In genomic region chrX:141724937-141725918, GRCm38 (mm10) we compare ENCODE assay signal across 8 mouse cellular contexts. TPM values are rescaled to one million over a fixed set of nuclear protein-coding genes. Genes with fewer than 3 reads are reported as not detected.
DNase-seq lines count a peak whose midpoint lies in the region; ATAC-seq and TF ChIP-seq lines count a peak whose summit lies in the region.

Gene Irs4, minus strand, starts transcription at chrX:141725263.

- H3K9ac ChIP-seq in lung, postnatal 0 days (replicated peaks; ENCODE audit: low read depth): no peak within 1 kb of the TSS
- no peak within 1 kb of the TSS for H3K9ac ChIP-seq in heart, postnatal 0 days (replicated peaks; ENCODE audit: low read depth, low read length)
- H3K9ac ChIP-seq in limb, embryonic 15.5 days: no peak within 1 kb of the TSS
- H3K9ac ChIP-seq in stomach, embryonic 14.5 days (replicated peaks; ENCODE audit: low read depth, low read length): no peak within 1 kb of the TSS

- peaks cover 19% of the 10 kb centered on the region; the same call in 1 of the 2 replicates for H3K27me3 ChIP-seq in lung, postnatal 0 days (replicated peaks; ENCODE audit: insufficient read depth, low read length)
- peaks cover 67% of the 10 kb centered on the region for H3K27me3 ChIP-seq in heart, postnatal 0 days (ENCODE audit: control insufficient read depth, insufficient read depth, low read length)
- H3K27me3 ChIP-seq in limb, embryonic 15.5 days: peaks cover 72% of the 10 kb centered on the region
- peaks cover 35% of the 10 kb centered on the region for H3K27me3 ChIP-seq in stomach, embryonic 14.5 days (ENCODE audit: control insufficient read depth, insufficient read depth, low read length)

- no peak within 1 kb of the TSS for H3K27ac ChIP-seq in lung, postnatal 0 days (ENCODE audit: low read length)
- H3K27ac ChIP-seq in heart, postnatal 0 days (ENCODE audit: low read depth): no peak within 1 kb of the TSS
- no peak within 1 kb of the TSS for H3K27ac ChIP-seq in limb, embryonic 15.5 days
- no peak within 1 kb of the TSS for H3K27ac ChIP-seq in stomach, embryonic 14.5 days (ENCODE audit: low read length)

- H3K4me1 ChIP-seq in lung, postnatal 0 days (ENCODE audit: insufficient read depth, low read depth, low read length): no peaks in the 10 kb centered on the region
- H3K4me1 ChIP-seq in heart, postnatal 0 days (ENCODE audit: control insufficient read depth, insufficient read depth): no peaks in the 10 kb centered on the region; the same call in 1 of the 2 replicates
- peaks cover 13% of the 10 kb centered on the region for H3K4me1 ChIP-seq in limb, embryonic 15.5 days
- no peaks in the 10 kb centered on the region for H3K4me1 ChIP-seq in stomach, embryonic 14.5 days (ENCODE audit: control insufficient read depth, insufficient read depth, low read length)

- H3K9me3 ChIP-seq in lung, postnatal 0 days (ENCODE audit: low read length): no peaks in the 10 kb centered on the region
- no peaks in the 10 kb centered on the region for H3K9me3 ChIP-seq in heart, postnatal 0 days (replicated peaks; ENCODE audit: control insufficient read depth, low read length)
- no peaks in the 10 kb centered on the region for H3K9me3 ChIP-seq in limb, embryonic 15.5 days
- no peaks in the 10 kb centered on the region for H3K9me3 ChIP-seq in stomach, embryonic 14.5 days (ENCODE audit: control insufficient read depth, low read depth, low read length)

- WGBS in lung, postnatal 0 days: 13% methylated on average over 35 of the region's 51 CpGs
- 15% methylated on average over 50 of the region's 51 CpGs for WGBS in heart, postnatal 0 days
- 26% methylated on average over 51 of the region's 51 CpGs for WGBS in limb, embryonic 15.5 days
- 24% methylated on average over 48 of the region's 51 CpGs for WGBS in stomach, embryonic 14.5 days

- H3K4me2 ChIP-seq in lung, postnatal 0 days (replicated peaks; ENCODE audit: low read depth, low read length): peak within 1 kb of the TSS; percentile 42
- peak within 1 kb of the TSS; percentile 57 for H3K4me2 ChIP-seq in heart, postnatal 0 days (ENCODE audit: low read depth, low read length)
- peak within 1 kb of the TSS; percentile 69 for H3K4me2 ChIP-seq in limb, embryonic 15.5 days
- H3K4me2 ChIP-seq in stomach, embryonic 14.5 days (replicated peaks; ENCODE audit: low read depth, low read length): peak within 1 kb of the TSS; percentile 52

- no peak for ATAC-seq in lung, postnatal 0 days
- no peak for ATAC-seq in heart, postnatal 0 days (ENCODE audit: insufficient read depth, low read depth)
- 0 out of 2 replicates have a peak, but pooled peaks have one; percentile 30 for ATAC-seq in limb, embryonic 15.5 days (ENCODE audit: insufficient number of reproducible peaks, low FRiP score, low TSS enrichment, low read depth)
- ATAC-seq in stomach, embryonic 14.5 days (ENCODE audit: insufficient number of reproducible peaks, insufficient read depth, low FRiP score, low read depth): peak; percentile 56
- ATAC-seq in cerebellum, adult (ENCODE audit: insufficient number of reproducible peaks, low FRiP score, low TSS enrichment): no peak

- no peak for DNase-seq in lung, postnatal 0 days (ENCODE audit: low spot score)
- no peak for DNase-seq in lung, postnatal 4 days
- DNase-seq in heart, postnatal 0 days (ENCODE audit: low spot score): no peak
- DNase-seq in frontal cortex, postnatal 25 days (ENCODE audit: low spot score in 2 of 2): no peak
- no peak for DNase-seq in MN1 (ENCODE audit: low spot score)

- peak within 1 kb of the TSS; percentile 14; the same call in 1 of the 2 replicates for H3K4me3 ChIP-seq in lung, postnatal 0 days (ENCODE audit: low read depth, low read length)
- H3K4me3 ChIP-seq in heart, postnatal 0 days (ENCODE audit: low read depth, low read length): peak within 1 kb of the TSS; percentile 41
- H3K4me3 ChIP-seq in limb, embryonic 15.5 days: peak within 1 kb of the TSS; percentile 38
- H3K4me3 ChIP-seq in stomach, embryonic 14.5 days (ENCODE audit: low read depth, low read length): peak within 1 kb of the TSS; percentile 33

- H3K36me3 ChIP-seq in lung, postnatal 0 days (ENCODE audit: insufficient read depth, low read length): no peaks in the 10 kb centered on the region
- H3K36me3 ChIP-seq in heart, postnatal 0 days (replicated peaks; ENCODE audit: control insufficient read depth, insufficient read depth, low read length): no peaks in the 10 kb centered on the region
- H3K36me3 ChIP-seq in limb, embryonic 15.5 days: no peaks in the 10 kb centered on the region
- no peaks in the 10 kb centered on the region for H3K36me3 ChIP-seq in stomach, embryonic 14.5 days (ENCODE audit: control insufficient read depth, insufficient read depth, low read length)

- TF ChIP-seq EP300 in lung, postnatal 0 days (IDR thresholded peaks at IDR 0.05): no peak
- TF ChIP-seq EP300 in heart, postnatal 0 days (IDR thresholded peaks at IDR 0.05; ENCODE audit: low read depth): no peak

- TF ChIP-seq CTCF in lung, postnatal 0 days (IDR thresholded peaks at IDR 0.05): no peak
- no peak for TF ChIP-seq CTCF in heart, postnatal 0 days (IDR thresholded peaks at IDR 0.05; ENCODE audit: low read depth)

RNA-seq across cellular contexts. Expression of gene Irs4, which starts in this region (rescaled TPM):
- polyA plus RNA-seq in lung, postnatal 0 days (2015; fragmentation: Nextera tagmentation; extraction: Ambion mirVana): not detected in 2 replicates
- total RNA-seq in heart, postnatal 0 days (2014; rRNA removed; ENCODE audit: low replicate concordance): not detected in 2 replicates
- 0.03 TPM in 1 of 2 replicates, not detected in the other for polyA plus RNA-seq in heart, postnatal 0 days (2015; fragmentation: Nextera tagmentation; extraction: Ambion mirVana)
- polyA plus RNA-seq in limb, embryonic 15.5 days (2015; fragmentation: Nextera tagmentation; extraction: Ambion mirVana): 0.04 and 0.07 TPM in 2 replicates
- polyA plus RNA-seq in stomach, embryonic 14.5 days (2014; fragmentation: Nextera tagmentation; extraction: Ambion mirVana): 0.22 and 0.46 TPM in 2 replicates

Comparison
In these comparisons a context has a peak if more than half of its experiments do, and no peak if none do; other contexts are left out.
1. Peak in ATAC-seq, H3K4me3 ChIP-seq and H3K4me2 ChIP-seq in limb, embryonic 15.5 days; RNA of the gene not detected or under 1 TPM.
2. Peak in ATAC-seq, H3K4me3 ChIP-seq and H3K4me2 ChIP-seq in stomach, embryonic 14.5 days; RNA of the gene not detected or under 1 TPM.